Mouse (Mus musculus): Measurements from ENCODE around the gene Desi2.
"Not testable (repeated sequence)": the region's sequence is repeated elsewhere in the genome, so short reads cannot be mapped to it uniquely, and the experiment has no call there.

Gene Desi2

GRCm38 (mm10) chr1:178187216-178187791, at the start of gene Desi2:
Gene Desi2 (plus strand): TSS chr1:178187417.
- DNase-seq (ENCODE audit: low read depth, low spot score): peak; percentile 95

GRCm38 (mm10) chr1:178146513-178146912, 40.7 kb upstream of the Desi2 start:
- not testable (repeated sequence) for DNase-seq (ENCODE audit: low read depth, low spot score)

GRCm38 (mm10) chr1:178146915-178147314, 40.3 kb upstream of the Desi2 start:
- not testable (repeated sequence) for DNase-seq (ENCODE audit: low read depth, low spot score)

- DNase-seq (ENCODE audit: low read depth, low spot score): no peak
Observed at GRCm38 (mm10) chr1:178182251-178182650, 5.0 kb upstream of the Desi2 start.

- DNase-seq (ENCODE audit: low read depth, low spot score): no peak
Observed at GRCm38 (mm10) chr1:178185591-178185990, 1.6 kb upstream of the Desi2 start.

GRCm38 (mm10) chr1:178187810-178188209, 593 bp downstream of the Desi2 start:
- DNase-seq (ENCODE audit: low read depth, low spot score): not testable (repeated sequence)

GRCm38 (mm10) chr1:178188386-178188785, 1.2 kb downstream of the Desi2 start:
- DNase-seq (ENCODE audit: low read depth, low spot score): no peak

GRCm38 (mm10) chr1:178205701-178206325, 18.6 kb downstream of the Desi2 start:
- no peak for DNase-seq (ENCODE audit: low read depth, low spot score)

GRCm38 (mm10) chr1:178207856-178208255, 20.6 kb downstream of the Desi2 start:
- DNase-seq (ENCODE audit: low read depth, low spot score): not testable (repeated sequence)

GRCm38 (mm10) chr1:178209966-178210365, 22.7 kb downstream of the Desi2 start:
- no peak for DNase-seq (ENCODE audit: low read depth, low spot score)

- no peak for DNase-seq (ENCODE audit: low read depth, low spot score)
Observed at GRCm38 (mm10) chr1:178217157-178217556, 29.9 kb downstream of the Desi2 start.

- DNase-seq (ENCODE audit: low read depth, low spot score): no peak
Observed at GRCm38 (mm10) chr1:178218305-178218704, 31.1 kb downstream of the Desi2 start.

GRCm38 (mm10) chr1:178219166-178220077, 32.2 kb downstream of the Desi2 start:
- no peak for DNase-seq (ENCODE audit: low read depth, low spot score)

GRCm38 (mm10) chr1:178228888-178229287, 41.7 kb downstream of the Desi2 start:
- DNase-seq (ENCODE audit: low read depth, low spot score): not testable (repeated sequence)

- DNase-seq (ENCODE audit: low read depth, low spot score): no peak
Observed at GRCm38 (mm10) chr1:178234109-178234508, 46.9 kb downstream of the Desi2 start.

GRCm38 (mm10) chr1:178235919-178236466, 48.8 kb downstream of the Desi2 start:
- no peak for DNase-seq (ENCODE audit: low read depth, low spot score)

GRCm38 (mm10) chr1:178238676-178239075, 51.5 kb downstream of the Desi2 start:
- no peak for DNase-seq (ENCODE audit: low read depth, low spot score)

GRCm38 (mm10) chr1:178241884-178242508, 54.8 kb downstream of the Desi2 start:
- no peak for DNase-seq (ENCODE audit: low read depth, low spot score)

GRCm38 (mm10) chr1:178248107-178248820, 61.0 kb downstream of the Desi2 start:
- DNase-seq (ENCODE audit: low read depth, low spot score): no peak

GRCm38 (mm10) chr1:178254598-178254997, 67.4 kb downstream of the Desi2 start:
- no peak for DNase-seq (ENCODE audit: low read depth, low spot score)

- DNase-seq (ENCODE audit: low read depth, low spot score): no peak
Observed at GRCm38 (mm10) chr1:178256351-178256750, 69.1 kb downstream of the Desi2 start.
